8 mouse cellular contexts compared by ENCODE assay signal in the genomic region with DNA sequence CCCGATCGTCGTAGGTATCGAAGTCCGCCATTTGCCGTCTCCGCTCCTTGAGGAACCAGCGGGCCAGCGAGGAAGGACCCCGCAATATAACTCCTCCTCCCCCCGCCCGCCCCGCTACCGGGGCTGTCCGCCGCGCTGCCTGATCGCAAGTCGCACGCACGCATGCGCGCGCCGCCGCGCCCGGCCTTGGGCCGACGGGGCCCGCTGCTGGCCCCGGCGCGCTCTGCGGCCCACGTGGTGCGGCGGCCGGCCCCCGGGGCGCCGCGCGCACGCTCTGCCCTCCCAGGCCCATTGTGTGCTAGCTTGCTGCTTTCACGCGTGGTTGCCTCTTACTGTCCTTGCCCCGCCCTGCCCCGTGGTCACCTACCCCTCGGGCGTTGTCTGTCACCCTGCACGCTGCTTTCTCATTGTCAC. TPM values are rescaled to one million over a fixed set of nuclear protein-coding genes. Genes with fewer than 3 reads are reported as not detected.
DNase-seq lines count a peak whose midpoint lies in the region; ATAC-seq and TF ChIP-seq lines count a peak whose summit lies in the region.

A gene (minus strand): TSS at position 222 of the 414 bp plus-strand sequence.

- peak within 1 kb of the TSS; percentile 99 for H3K9ac ChIP-seq in forebrain, embryonic 16.5 days (replicated peaks; ENCODE audit: low read depth, low read length)
- H3K9ac ChIP-seq in lung, embryonic 14.5 days = peak within 1 kb of the TSS; percentile 98

- TF ChIP-seq POLR2A in olfactory bulb, adult 2 months (IDR thresholded peaks at IDR 0.05; ENCODE audit: insufficient read depth, low read depth, low read length) = peak; percentile 84
- peak; percentile 75; the same call in 1 of the 2 replicates for TF ChIP-seq POLR2A in thymus, adult 2 months (IDR thresholded peaks at IDR 0.05; ENCODE audit: control insufficient read depth, extremely low read depth, insufficient read depth, low read length, poor library complexity)

- no peak for TF ChIP-seq CTCF in G1E (IDR thresholded peaks at IDR 0.05; ENCODE audit: low read depth, low read length)
- no peak for TF ChIP-seq CTCF in layer of hippocampus, adult 2 months (conservative IDR thresholded peaks at IDR 0.05)
- no peak for TF ChIP-seq CTCF in lung, embryonic 14.5 days (IDR thresholded peaks at IDR 0.05; ENCODE audit: low read depth)
- no peak for TF ChIP-seq CTCF in olfactory bulb, adult 2 months (IDR thresholded peaks at IDR 0.05; ENCODE audit: insufficient read depth, low read depth, low read length)
- no peak for TF ChIP-seq CTCF in thymus, adult 2 months (IDR thresholded peaks at IDR 0.05; ENCODE audit: borderline replicate concordance, control insufficient read depth, extremely low read depth, insufficient read depth, low read length, poor library complexity)

- H3K4me2 ChIP-seq in forebrain, embryonic 16.5 days (ENCODE audit: low read length) = peak within 1 kb of the TSS; percentile 86
- peak within 1 kb of the TSS; percentile 88 for H3K4me2 ChIP-seq in lung, embryonic 14.5 days

- DNase-seq in G1E (ENCODE audit: low spot score) = peak; percentile 95
- peak; percentile 94 to 99 for DNase-seq in cerebellum, adult 18-20 months
- peak; percentile 98 for DNase-seq in heart, postnatal 36 days
- peak; percentile 95 to 98 for DNase-seq in layer of hippocampus, adult 2 months (ENCODE audit: low spot score in 2 of 2)
- peak; percentile 99 for DNase-seq in lung, embryonic 14.5 days
- DNase-seq in thymus, adult 2 months = peak; percentile 97

- peak; percentile 88 for ATAC-seq in G1E (ENCODE audit: extremely low read depth, insufficient number of reproducible peaks, low FRiP score, poor library complexity, severe bottlenecking)
- ATAC-seq in forebrain, embryonic 16.5 days = peak; percentile 94
- ATAC-seq in lung, embryonic 14.5 days (ENCODE audit: insufficient read depth) = peak; percentile 93

- peaks cover 2% of the 10 kb centered on the region; the same call in 1 of the 2 replicates for H3K27me3 ChIP-seq in G1E (ENCODE audit: insufficient read depth, low read length)
- no peaks in the 10 kb centered on the region for H3K27me3 ChIP-seq in forebrain, embryonic 16.5 days (replicated peaks; ENCODE audit: control insufficient read depth, insufficient read depth, low read length)
- H3K27me3 ChIP-seq in lung, embryonic 14.5 days (ENCODE audit: insufficient read depth, low read length) = no peaks in the 10 kb centered on the region
- no peaks in the 10 kb centered on the region for H3K27me3 ChIP-seq in thymus, adult 2 months (ENCODE audit: control insufficient read depth, insufficient read depth, low read length)

- intact Hi-C loops in heart, postnatal 36 days (cut with DNase I) = no loop called here

- peaks cover 30% of the 10 kb centered on the region for H3K36me3 ChIP-seq in G1E (replicated peaks)
- peaks cover 11% of the 10 kb centered on the region for H3K36me3 ChIP-seq in forebrain, embryonic 16.5 days (ENCODE audit: control insufficient read depth, insufficient read depth)
- H3K36me3 ChIP-seq in lung, embryonic 14.5 days (ENCODE audit: insufficient read depth) = peaks cover 23% of the 10 kb centered on the region
- peaks cover 8% of the 10 kb centered on the region; the same call in 1 of the 2 replicates for H3K36me3 ChIP-seq in thymus, adult 2 months (ENCODE audit: control insufficient read depth, insufficient read depth, low read length)

- peaks cover 30% of the 10 kb centered on the region for H3K4me1 ChIP-seq in G1E (ENCODE audit: insufficient read depth, low read depth, low read length)
- H3K4me1 ChIP-seq in forebrain, embryonic 16.5 days (replicated peaks; ENCODE audit: control insufficient read depth, insufficient read depth, low read length) = peaks cover 14% of the 10 kb centered on the region
- H3K4me1 ChIP-seq in lung, embryonic 14.5 days (ENCODE audit: insufficient read depth) = peaks cover 3% of the 10 kb centered on the region
- peaks cover 8% of the 10 kb centered on the region for H3K4me1 ChIP-seq in olfactory bulb, adult 2 months (ENCODE audit: control insufficient read depth, insufficient read depth, low read length)
- H3K4me1 ChIP-seq in thymus, adult 2 months (replicated peaks; ENCODE audit: control insufficient read depth, insufficient read depth, low read length) = peaks cover 9% of the 10 kb centered on the region

- H3K27ac ChIP-seq in forebrain, embryonic 16.5 days (ENCODE audit: low read length) = peak within 1 kb of the TSS; percentile 95
- H3K27ac ChIP-seq in layer of hippocampus, adult 2 months = peak within 1 kb of the TSS; percentile 98
- peak within 1 kb of the TSS; percentile 94 for H3K27ac ChIP-seq in lung, embryonic 14.5 days (ENCODE audit: low read depth)
- H3K27ac ChIP-seq in olfactory bulb, adult 2 months (ENCODE audit: insufficient read depth, low read depth, low read length) = peak within 1 kb of the TSS; percentile 94
- H3K27ac ChIP-seq in thymus, adult 2 months (ENCODE audit: control insufficient read depth, insufficient read depth, low read length) = peak within 1 kb of the TSS; percentile 56

- H3K9me3 ChIP-seq in G1E (replicated peaks) = no peaks in the 10 kb centered on the region
- no peaks in the 10 kb centered on the region for H3K9me3 ChIP-seq in forebrain, embryonic 16.5 days (ENCODE audit: control insufficient read depth, low read length)
- no peaks in the 10 kb centered on the region for H3K9me3 ChIP-seq in lung, embryonic 14.5 days (ENCODE audit: low read depth, low read length)

- WGBS in forebrain, embryonic 16.5 days = under 1% methylated on average over 46 of the region's 52 CpGs
- WGBS in lung, embryonic 14.5 days = under 1% methylated on average over 52 of the region's 52 CpGs
- whole genome bisulfite sequencing in olfactory bulb, adult 2 months = 3% methylated on average over 52 of the region's 52 CpGs
- WGBS in thymus, adult 2 months = under 1% methylated on average over 52 of the region's 52 CpGs

- peak within 1 kb of the TSS; percentile 93 for H3K4me3 ChIP-seq in G1E (ENCODE audit: low read depth, low read length)
- H3K4me3 ChIP-seq in forebrain, embryonic 16.5 days (replicated peaks; ENCODE audit: low read length) = peak within 1 kb of the TSS; percentile 98
- peak within 1 kb of the TSS; percentile 77 for H3K4me3 ChIP-seq in layer of hippocampus, adult 2 months
- H3K4me3 ChIP-seq in lung, embryonic 14.5 days (ENCODE audit: low read depth, low read length) = peak within 1 kb of the TSS; percentile 100
- H3K4me3 ChIP-seq in olfactory bulb, adult 2 months (ENCODE audit: insufficient read depth, low read depth, low read length) = peak within 1 kb of the TSS; percentile 62
- peak within 1 kb of the TSS; percentile 82 for H3K4me3 ChIP-seq in thymus, adult 2 months (ENCODE audit: control insufficient read depth, insufficient read depth, low read length)

RNA-seq across cellular contexts. Expression of the gene that starts here (rescaled TPM):
- total RNA-seq in G1E (2014; fragmentation: Nextera tagmentation) (326 and 375 TPM in 2 replicates), G1E (2017) (258 and 290 TPM in 2 replicates)
- 367 TPM in 2 replicates for polyA plus RNA-seq in G1E (2012)
- polyA plus RNA-seq in forebrain, embryonic 16.5 days (2015; fragmentation: Nextera tagmentation; extraction: Ambion mirVana) = 405 and 411 TPM in 2 replicates
- 100 to 1,000 TPM; 143 to 145 TPM for total RNA-seq in heart, postnatal 36 days (2021)
- total RNA-seq in layer of hippocampus, adult 2 months (2021) = 100 to 1,000 TPM; 298 to 323 TPM
- polyA plus RNA-seq in lung, embryonic 14.5 days (2014; fragmentation: Nextera tagmentation; extraction: Ambion mirVana) = 557 and 559 TPM in 2 replicates
- 112 TPM in 1 of 2 replicates, not detected in the other for polyA plus RNA-seq in olfactory bulb, adult 2 months (2012; ENCODE audit: insufficient read depth, insufficient read length, low replicate concordance, missing spikeins)
- 322 and 363 TPM in 2 replicates for polyA plus RNA-seq in thymus, adult 2 months (2012; rRNA removed)

Comparison
In these comparisons a context has a peak if more than half of its experiments do, and no peak if none do; other contexts are left out.
1. Peak in every context shown above with its lines: DNase-seq, ATAC-seq, H3K4me3 ChIP-seq and H3K27ac ChIP-seq.